Mouse (Mus musculus): ENCODE measurements around the gene Epha8. TPM values are rescaled to one million over a fixed set of nuclear protein-coding genes. Genes with fewer than 3 reads are reported as not detected.

Gene Epha8
- polyA plus RNA-seq, 1 experiment from 2014 or later, result 16.5 TPM

Other genes with a start within 250 kb of the Epha8 start
- gene Ephb2, start 120.8 kb downstream of the Epha8 start, polyA plus RNA-seq (2015; fragmentation: Nextera tagmentation; extraction: Ambion mirVana), result 23.7 and 24.3 TPM in 2 replicates
- 42.6 and 56.4 TPM in 2 replicates for gene C1qb, start 70.6 kb downstream of the Epha8 start, polyA plus RNA-seq (2015; fragmentation: Nextera tagmentation; extraction: Ambion mirVana)
- 24.2 and 33.1 TPM in 2 replicates for gene C1qc, start 63.8 kb downstream of the Epha8 start, polyA plus RNA-seq (2015; fragmentation: Nextera tagmentation; extraction: Ambion mirVana)
- gene C1qa, start 58.0 kb downstream of the Epha8 start, polyA plus RNA-seq (2015; fragmentation: Nextera tagmentation; extraction: Ambion mirVana), result 30.8 and 36.4 TPM in 2 replicates
- gene Zbtb40, start 92.0 kb upstream of the Epha8 start, polyA plus RNA-seq (2015; fragmentation: Nextera tagmentation; extraction: Ambion mirVana), result 3.9 and 4.1 TPM in 2 replicates

Measured in hindbrain, embryonic 15.5 days (tissue).